Mouse (Mus musculus) adrenal gland, postnatal 14 days (tissue): ENCODE measurements around the gene Bbc3. TPM values are rescaled to one million over a fixed set of nuclear protein-coding genes. Genes with fewer than 3 reads are reported as not detected.

Experiments used
- DNase-seq: peaks from one replicate; pipeline ENCODE4 v3.0.0; 2021; ENCODE audit warnings: mixed read lengths
- total RNA-seq: library from RNA; stranded (reverse); gene quantifications from 2 replicates; pipeline ENCODE4 v1.2.3, GENCODE M21; 2021

The Bbc3 gene
- total RNA-seq, 1 experiment from 2014 or later: 5.8 TPM

- no peak for DNase-seq
Measured at GRCm38 (mm10) chr7:16317094-16317493, 8.9 kb downstream of the Bbc3 start.

- no peak for DNase-seq
Measured at GRCm38 (mm10) chr7:16319216-16319615, 11.0 kb downstream of the Bbc3 start.

- no peak for DNase-seq
Measured at GRCm38 (mm10) chr7:16320479-16320878, 12.3 kb downstream of the Bbc3 start.

- DNase-seq: no peak
Measured at GRCm38 (mm10) chr7:16324661-16325060, 16.5 kb downstream of the Bbc3 start.

- DNase-seq: peak; percentile 83
Measured at GRCm38 (mm10) chr7:16325920-16326606, 17.9 kb downstream of the Bbc3 start.

- DNase-seq: no peak
Measured at GRCm38 (mm10) chr7:16326607-16326971, 18.4 kb downstream of the Bbc3 start.

GRCm38 (mm10) chr7:16329146-16329545 is 21.0 kb downstream of the Bbc3 start:
- no peak for DNase-seq

- DNase-seq: no peak
Measured at GRCm38 (mm10) chr7:16337733-16338132, 29.5 kb downstream of the Bbc3 start.

- DNase-seq: no peak
Measured at GRCm38 (mm10) chr7:16344598-16344997, 36.4 kb downstream of the Bbc3 start.

- DNase-seq: no peak
Measured at GRCm38 (mm10) chr7:16345297-16345696, 37.1 kb downstream of the Bbc3 start.

- DNase-seq: peak; percentile 6
Measured at GRCm38 (mm10) chr7:16349999-16350398, 41.8 kb downstream of the Bbc3 start.

GRCm38 (mm10) chr7:16355854-16356594 is 47.8 kb downstream of the Bbc3 start:
- DNase-seq: no peak

GRCm38 (mm10) chr7:16357602-16358001 is 49.4 kb downstream of the Bbc3 start:
- DNase-seq: no peak

- DNase-seq: no peak
Measured at GRCm38 (mm10) chr7:16364319-16364718, 56.1 kb downstream of the Bbc3 start.

- DNase-seq: peak; percentile 53
Measured at GRCm38 (mm10) chr7:16364901-16365500, 56.8 kb downstream of the Bbc3 start.

GRCm38 (mm10) chr7:16366133-16366646 is 58.0 kb downstream of the Bbc3 start:
- peak; percentile 49 for DNase-seq

- DNase-seq: no peak
Measured at GRCm38 (mm10) chr7:16366669-16367068, 58.5 kb downstream of the Bbc3 start.

Other genes starting within 250 kb of the Bbc3 start
- gene Zfp541, start 246.6 kb upstream of the Bbc3 start, total RNA-seq: 0.07 and 0.08 TPM in 2 replicates
- gene Napa, start 209.9 kb upstream of the Bbc3 start, total RNA-seq: 117 and 128 TPM in 2 replicates
- gene Kptn, start 188.5 kb upstream of the Bbc3 start, total RNA-seq: 22.3 and 24.7 TPM in 2 replicates
- 3.6 and 4.1 TPM in 2 replicates for gene Slc8a2, start 178.6 kb upstream of the Bbc3 start, total RNA-seq
- gene Meis3, start 133.3 kb upstream of the Bbc3 start, total RNA-seq: 9.4 and 16.2 TPM in 2 replicates
- gene Dhx34, start 86.4 kb upstream of the Bbc3 start, total RNA-seq: 12.3 and 13.7 TPM in 2 replicates
- gene C5ar2, start 64.2 kb upstream of the Bbc3 start, total RNA-seq: 0.37 and 0.75 TPM in 2 replicates
- 3.3 and 5.5 TPM in 2 replicates for gene C5ar1, start 48.9 kb upstream of the Bbc3 start, total RNA-seq
- gene Inafm1, start 34.8 kb upstream of the Bbc3 start, total RNA-seq: 16.6 and 21.1 TPM in 2 replicates
- 68.1 and 75.4 TPM in 2 replicates for gene Ccdc9, start 21.6 kb upstream of the Bbc3 start, total RNA-seq
- gene Sae1, start 79.4 kb downstream of the Bbc3 start, total RNA-seq: 62.3 and 72.1 TPM in 2 replicates
- gene Zc3h4, start 92.5 kb downstream of the Bbc3 start, total RNA-seq: 37.4 and 48.5 TPM in 2 replicates
- gene Tmem160, start 144.4 kb downstream of the Bbc3 start, total RNA-seq: 46.2 and 49.2 TPM in 2 replicates
- not detected in 2 replicates for gene Npas1, start 169.3 kb downstream of the Bbc3 start, total RNA-seq